Mouse (Mus musculus): ENCODE measurements around the gene Angel1.

Gene Angel1

GRCm38 (mm10) chr12:86701491-86701890 lies 24.8 kb downstream of the Angel1 start:
- peak; percentile 74 for DNase-seq

GRCm38 (mm10) chr12:86700927-86701310 lies 25.3 kb downstream of the Angel1 start:
- DNase-seq: peak; percentile 56

DNA sequence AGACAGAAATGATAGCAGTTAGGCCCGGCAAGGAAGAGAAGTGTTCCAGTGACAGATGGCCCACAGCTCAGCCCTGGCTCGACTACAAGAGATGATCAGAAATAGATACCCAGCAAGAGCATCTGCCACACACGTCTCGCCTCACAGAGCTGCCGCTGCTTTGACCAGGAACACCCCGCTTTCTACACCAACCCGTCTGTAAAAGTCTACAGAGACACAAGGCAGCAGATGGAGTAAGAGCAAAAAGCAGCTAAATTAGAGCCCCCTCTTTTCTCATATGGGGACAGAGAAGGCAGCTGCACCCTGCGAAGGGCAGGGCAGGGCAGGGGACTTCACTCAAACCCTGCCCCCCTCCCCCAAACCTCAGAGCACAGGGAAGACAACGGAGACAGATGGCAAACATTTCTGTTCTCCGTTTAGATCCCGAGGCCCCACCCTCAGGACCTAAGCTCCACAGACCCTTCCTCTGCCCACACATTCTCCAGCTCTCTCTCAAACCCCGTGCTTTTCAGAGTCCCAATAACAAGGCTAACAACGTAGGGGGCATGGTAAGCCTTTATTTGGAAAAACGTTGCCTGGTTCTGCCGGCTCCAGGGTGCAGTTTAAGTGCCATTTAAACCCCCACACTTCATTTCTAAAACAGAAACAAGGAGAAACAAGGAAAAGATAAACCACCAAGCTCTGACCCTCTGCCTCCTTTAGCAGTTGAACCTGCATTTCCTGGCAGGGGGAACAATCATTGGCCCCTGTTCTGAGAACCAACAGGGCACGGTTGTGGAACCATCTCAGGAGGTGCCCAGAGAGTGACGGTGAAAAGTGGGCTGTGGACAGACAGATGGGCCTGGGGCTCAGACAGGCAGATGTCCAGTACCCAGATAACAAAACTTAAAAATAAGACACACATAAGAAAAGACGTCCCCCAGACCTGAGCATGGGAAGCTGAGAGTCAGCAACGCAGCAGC lies 26.0 kb downstream of the Angel1 start:
- DNase-seq: peak; percentile 96

DNA sequence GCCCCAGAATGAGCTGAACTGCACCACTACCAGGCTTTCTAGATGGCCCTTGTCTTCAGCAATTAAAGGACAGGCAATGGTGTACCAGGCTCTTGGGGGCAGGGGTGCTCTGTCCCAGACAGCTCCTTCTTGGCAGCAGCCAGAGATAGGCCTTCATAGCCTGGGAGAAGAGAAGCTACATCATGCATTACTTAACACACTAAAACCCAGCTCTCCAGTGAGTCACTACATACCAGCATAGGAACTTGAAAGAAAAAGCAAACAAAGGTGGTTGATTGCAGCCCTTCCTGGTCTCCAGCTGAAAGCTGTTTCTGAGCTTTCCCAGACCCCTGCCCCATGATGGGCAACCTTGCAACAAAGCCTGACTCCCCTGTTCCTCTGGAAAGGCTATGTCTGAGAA lies 27.7 kb downstream of the Angel1 start:
- no peak for DNase-seq

DNA sequence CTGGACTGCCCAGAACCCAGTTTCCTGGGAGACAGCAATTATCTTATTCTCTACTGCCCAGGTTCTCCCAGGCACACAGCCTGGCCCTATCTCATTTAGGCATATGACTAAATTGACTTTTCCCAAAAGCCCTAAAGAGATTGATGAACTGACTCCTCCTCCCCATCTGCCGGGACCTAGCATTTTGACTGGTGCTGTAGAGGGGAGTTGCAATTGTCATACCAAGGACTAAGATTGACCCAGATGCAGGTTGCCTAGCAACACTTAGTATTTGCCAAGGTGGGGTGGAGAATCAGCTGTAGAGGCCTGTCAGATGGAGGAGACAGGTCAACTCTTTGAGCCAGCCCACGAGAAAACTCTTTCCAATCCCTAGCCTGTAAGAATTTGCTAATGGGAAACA lies 28.3 kb downstream of the Angel1 start:
- no peak for DNase-seq

- no peak for DNase-seq
Measured at GRCm38 (mm10) chr12:86694441-86694840, 31.8 kb downstream of the Angel1 start.

GRCm38 (mm10) chr12:86693389-86693788 lies 32.9 kb downstream of the Angel1 start:
- DNase-seq: no peak

DNA sequence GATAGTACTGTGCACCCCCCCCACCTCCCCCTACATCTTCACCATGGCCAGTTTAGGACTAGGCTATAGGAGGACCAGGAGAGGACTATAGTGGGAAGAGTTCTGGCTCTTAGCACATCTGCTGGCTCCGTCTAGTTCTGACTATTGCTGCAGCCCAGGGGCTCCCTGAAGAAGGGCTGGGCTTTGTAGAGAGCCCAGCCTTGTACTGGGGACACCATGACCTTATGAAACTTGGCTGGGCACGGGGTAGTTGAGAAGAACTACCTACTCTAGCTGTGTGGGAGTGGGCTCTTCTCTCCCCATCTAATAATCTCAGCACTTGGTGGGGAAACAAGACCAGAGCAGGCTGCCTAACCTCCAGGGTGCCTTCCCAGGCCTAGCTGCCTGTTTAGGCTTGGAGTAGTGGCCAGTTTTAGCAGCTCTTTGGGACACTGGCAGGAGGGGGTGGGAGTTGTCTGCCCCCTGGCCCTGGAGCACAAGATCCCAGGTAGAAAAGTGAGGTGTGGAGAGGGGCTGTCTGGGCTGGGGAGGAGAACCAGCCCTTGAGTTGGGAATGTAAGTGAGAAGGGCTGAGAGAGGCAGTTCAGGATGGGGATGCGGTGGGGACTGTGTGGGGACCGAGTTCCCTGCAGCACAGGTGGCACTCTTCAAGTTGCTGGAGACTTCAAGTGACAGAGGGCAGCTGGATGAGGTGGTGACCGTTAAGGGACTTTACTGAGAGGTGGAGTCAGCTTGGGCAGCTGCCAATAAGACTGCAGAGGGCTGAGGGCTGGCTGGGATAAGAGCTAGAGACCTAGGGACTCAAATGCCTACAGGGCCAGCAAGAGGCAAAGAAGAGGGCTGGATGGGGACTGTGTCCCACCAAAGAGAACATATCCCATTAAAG lies 33.5 kb downstream of the Angel1 start:
- no peak for DNase-seq

DNA sequence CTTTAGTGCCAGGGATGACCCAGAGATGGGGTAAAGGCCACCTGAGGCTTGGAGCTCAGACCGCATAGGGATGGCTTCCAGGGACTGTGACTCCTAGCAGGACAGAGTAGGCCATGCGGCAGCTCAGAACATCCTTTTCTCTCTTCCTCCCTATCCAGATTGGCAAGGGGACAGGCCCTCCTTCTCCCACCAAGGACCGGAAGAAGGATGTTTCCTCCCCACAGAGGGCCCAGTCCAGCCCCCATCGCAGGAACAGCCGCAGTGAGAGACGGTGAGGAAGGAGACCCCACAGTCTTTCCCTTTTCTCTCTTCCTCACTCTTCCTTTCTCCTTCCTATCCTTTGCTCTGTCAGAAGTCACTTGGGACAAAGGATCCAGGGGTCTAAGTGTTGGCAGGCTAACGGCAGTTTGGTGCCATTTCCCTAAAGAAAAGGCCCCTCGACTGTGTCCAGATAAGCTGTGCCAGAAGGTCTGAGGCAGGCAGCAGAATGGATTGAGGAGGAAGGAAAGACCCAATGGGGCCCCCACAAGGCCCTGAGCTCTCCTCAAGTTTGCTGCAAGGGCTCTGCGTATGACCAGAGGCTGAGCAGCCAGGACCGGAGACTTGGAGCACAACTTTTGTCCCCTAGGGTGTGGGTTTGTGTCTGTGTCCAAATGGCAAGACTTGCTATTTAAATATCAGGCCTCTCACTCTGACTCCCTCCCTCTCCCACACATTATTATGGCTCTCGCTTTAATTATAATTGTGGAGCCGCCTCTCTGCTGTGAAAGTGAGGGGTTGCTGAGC lies 35.4 kb downstream of the Angel1 start:
- no peak for DNase-seq

GRCm38 (mm10) chr12:86688917-86689316 lies 37.3 kb downstream of the Angel1 start:
- DNase-seq: no peak

DNA sequence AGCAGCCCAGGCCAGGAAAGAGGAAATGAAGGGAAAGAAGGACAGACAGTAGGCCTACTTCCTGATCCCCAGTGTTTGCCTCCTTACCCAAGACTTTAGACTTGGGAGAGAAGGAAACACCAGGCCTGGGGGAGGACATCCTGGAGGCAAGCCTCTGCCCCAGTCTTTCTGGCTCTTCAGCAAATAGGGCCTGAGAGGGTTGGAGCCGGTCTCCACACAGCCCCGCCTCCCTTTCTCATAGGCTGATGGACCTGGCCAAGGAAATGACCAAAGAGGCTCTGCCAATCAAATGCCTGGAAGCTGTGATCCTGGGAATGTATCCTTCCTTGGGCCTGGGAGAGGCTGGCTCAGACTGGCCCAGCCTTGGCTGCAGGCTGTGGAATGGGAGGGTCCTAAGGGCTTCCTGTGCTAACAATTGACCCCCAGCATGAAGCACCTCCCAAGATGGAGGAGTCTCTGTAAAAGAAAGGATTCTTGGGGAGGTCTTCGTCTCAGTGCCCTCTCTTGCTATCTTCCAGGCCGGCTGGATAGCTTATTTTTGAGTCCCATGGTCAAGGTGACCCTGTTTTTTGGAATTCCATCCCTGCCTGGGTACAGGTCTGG lies 38.2 kb downstream of the Angel1 start:
- no peak for DNase-seq

- DNase-seq: no peak
Measured at GRCm38 (mm10) chr12:86687445-86687955, 38.8 kb downstream of the Angel1 start.

- DNase-seq: peak; percentile 81
Measured at GRCm38 (mm10) chr12:86686551-86687330, 39.5 kb downstream of the Angel1 start.

DNA sequence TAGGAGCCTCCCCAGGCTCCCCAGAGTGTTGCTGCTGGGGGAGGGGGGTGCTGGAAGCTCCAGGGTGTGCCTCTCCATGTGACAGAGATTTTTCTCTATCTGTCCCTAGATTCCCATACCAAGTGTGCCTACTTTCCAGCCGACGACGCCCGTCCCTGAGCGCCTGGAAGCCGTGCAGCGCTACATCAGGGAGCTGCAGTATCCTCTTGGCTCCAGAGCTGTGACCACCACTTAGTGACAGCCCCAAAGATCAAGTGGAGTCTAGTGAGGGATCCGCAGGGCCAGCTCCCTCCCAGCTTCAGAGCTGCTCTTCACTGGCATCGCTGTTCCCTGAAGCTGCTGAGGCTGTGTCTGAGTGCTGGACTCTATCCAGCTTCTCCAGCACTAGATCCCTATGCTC lies 41.0 kb downstream of the Angel1 start:
- peak; percentile 51 for DNase-seq

- DNase-seq: no peak
Measured at GRCm38 (mm10) chr12:86683698-86684097, 42.6 kb downstream of the Angel1 start.

GRCm38 (mm10) chr12:86682178-86682577 lies 44.1 kb downstream of the Angel1 start:
- DNase-seq: no peak

GRCm38 (mm10) chr12:86681626-86682025 lies 44.6 kb downstream of the Angel1 start:
- no peak for DNase-seq

DNA sequence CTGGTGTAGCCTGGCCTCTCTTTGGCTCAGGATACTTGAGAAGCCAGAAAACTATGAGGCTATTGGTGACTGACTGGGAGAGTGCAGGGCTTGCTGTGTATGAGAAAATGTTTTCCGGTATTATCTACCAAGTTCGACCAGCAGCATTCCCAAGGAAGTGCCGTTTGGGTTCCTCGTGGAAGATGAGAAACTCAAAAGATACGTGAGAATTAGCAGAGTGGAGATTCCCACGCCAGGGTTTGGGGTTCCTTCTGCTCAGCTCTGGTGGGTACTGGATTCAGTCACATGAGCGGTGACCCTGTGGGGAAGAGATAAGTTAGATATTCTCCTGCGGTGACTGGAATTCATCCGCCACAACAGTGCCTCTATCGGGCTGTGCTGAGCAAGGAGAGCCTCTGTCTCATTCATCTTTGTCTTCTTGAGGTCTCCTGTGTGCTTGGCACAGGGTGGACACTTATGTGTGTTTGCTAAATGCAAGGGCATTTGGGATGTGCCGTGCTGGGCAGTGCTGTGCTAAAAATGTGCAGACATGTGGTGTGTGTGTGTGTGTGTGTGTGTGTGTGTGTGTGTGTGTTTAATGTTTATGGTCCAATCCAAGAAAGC lies 45.6 kb downstream of the Angel1 start:
- peak; percentile 54 for DNase-seq

GRCm38 (mm10) chr12:86679991-86680491 lies 46.2 kb downstream of the Angel1 start:
- peak; percentile 59 for DNase-seq

DNA sequence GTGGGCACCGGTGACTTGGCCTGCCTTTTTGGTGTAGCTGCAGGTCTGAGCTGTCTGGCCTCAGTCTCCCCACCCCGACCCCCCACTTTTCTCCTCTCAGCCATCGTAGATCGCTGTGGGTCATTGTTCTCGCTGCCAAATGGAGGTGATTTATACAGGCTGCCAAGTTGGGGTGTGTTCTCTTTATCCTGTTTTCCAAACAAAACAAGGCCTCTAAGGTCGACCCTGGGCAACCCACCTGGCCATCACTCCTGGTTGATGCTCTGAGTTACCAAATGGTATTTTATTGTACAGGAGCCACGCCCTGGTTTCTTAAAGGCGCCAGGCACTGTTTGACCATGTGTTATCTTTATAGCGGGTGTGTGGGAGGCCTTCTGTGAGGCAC lies 46.7 kb downstream of the Angel1 start:
- no peak for DNase-seq

All from cerebellum, adult 11-12 months (tissue).